Mouse (Mus musculus) cerebellum, adult (tissue): Measurements from ENCODE around the gene Abca3.
A peak's percentile ranks its signal among the peaks of the same experiment; 100 is the strongest.
"Not testable (repeated sequence)": the region's sequence is repeated elsewhere in the genome, so short reads cannot be mapped to it uniquely, and the experiment has no call there.

Experiments used
- ATAC-seq: cut with Nextera tagmentation; 2 replicates; pipeline ENCODE4 v1.9.2; 2017; ENCODE audit warnings: mild to moderate bottlenecking, moderate library complexity, mixed read lengths; ENCODE audit not compliant: insufficient number of reproducible peaks, low FRiP score, low TSS enrichment

Abca3 gene

GRCm38 (mm10) chr17:24429201-24429983 is 77.6 kb downstream of the Abca3 start:
- no peak for ATAC-seq

GRCm38 (mm10) chr17:24437016-24437415 is 85.3 kb downstream of the Abca3 start:
- ATAC-seq = no peak

GRCm38 (mm10) chr17:24440377-24440776 is 88.6 kb downstream of the Abca3 start:
- ATAC-seq = no peak

- ATAC-seq = no peak
Measured at GRCm38 (mm10) chr17:24441148-24441547, 89.4 kb downstream of the Abca3 start.

GRCm38 (mm10) chr17:24442107-24442506 is 90.4 kb downstream of the Abca3 start:
- ATAC-seq = no peak

- ATAC-seq = no peak
Measured at GRCm38 (mm10) chr17:24442632-24443155, 90.9 kb downstream of the Abca3 start, which contains the start of gene Dnase1l2. Gene Dnase1l2 (minus strand): TSS chr17:24443105.

GRCm38 (mm10) chr17:24443409-24443808 is 91.7 kb downstream of the Abca3 start:
- ATAC-seq = no peak

GRCm38 (mm10) chr17:24446590-24446989 is 94.8 kb downstream of the Abca3 start:
- ATAC-seq = no peak

GRCm38 (mm10) chr17:24449507-24449906 is 97.8 kb downstream of the Abca3 start:
- no peak for ATAC-seq

GRCm38 (mm10) chr17:24451220-24451619 is 99.5 kb downstream of the Abca3 start:
- no peak for ATAC-seq

GRCm38 (mm10) chr17:24453372-24453771 is 101.6 kb downstream of the Abca3 start:
- no peak for ATAC-seq

- ATAC-seq = no peak
Measured at GRCm38 (mm10) chr17:24454218-24454755, 102.5 kb downstream of the Abca3 start.

- ATAC-seq = peak; percentile 93
Measured at GRCm38 (mm10) chr17:24454756-24455522, 103.2 kb downstream of the Abca3 start.

- ATAC-seq = not testable (repeated sequence)
Measured at GRCm38 (mm10) chr17:24455523-24456206, 103.9 kb downstream of the Abca3 start.
